Mouse (Mus musculus): ENCODE measurements around the gene Scand1. TPM values are rescaled to one million over a fixed set of nuclear protein-coding genes. Genes with fewer than 3 reads are reported as not detected.
A peak's percentile ranks its signal among the peaks of the same experiment; 100 is the strongest.

The Scand1 gene
- polyA plus RNA-seq, 1 experiment from 2014 or later, result 61.0 TPM

GRCm38 (mm10) chr2:156305818-156306217 lies 6.7 kb downstream of the Scand1 start:
- Histone ChIP-seq H3K9ac (no peak overlapping the region), H3K27ac (no peak overlapping the region), H3K27me3 (no peaks in the 10 kb centered on the region), H3K4me2 (no peak overlapping the region), H3K4me1 (replicated peaks) (no peaks in the 10 kb centered on the region), H3K9me3 (replicated peaks) (no peaks in the 10 kb centered on the region), H3K36me3 (peaks cover 38% of the 10 kb centered on the region), H3K4me3 (no peak overlapping the region)
- ATAC-seq (replicated peaks; ENCODE audit: insufficient number of reproducible peaks, insufficient read depth, low FRiP score, low read depth), result no peak
- 65% methylated on average over 2 of the region's 2 CpGs for WGBS

GRCm38 (mm10) chr2:156304351-156304750 lies 8.2 kb downstream of the Scand1 start:
- peaks cover 39% of the 10 kb centered on the region for H3K36me3 ChIP-seq
- no peak overlapping the region for H3K9ac ChIP-seq
- no peak overlapping the region for H3K27ac ChIP-seq
- H3K4me1 ChIP-seq (replicated peaks), result no peaks in the 10 kb centered on the region
- H3K9me3 ChIP-seq (replicated peaks), result no peaks in the 10 kb centered on the region
- no peaks in the 10 kb centered on the region for H3K27me3 ChIP-seq
- H3K4me2 ChIP-seq, result no peak overlapping the region
- no peak for ATAC-seq (replicated peaks; ENCODE audit: insufficient number of reproducible peaks, insufficient read depth, low FRiP score, low read depth)
- 84% methylated on average over 4 of the region's 4 CpGs for WGBS
- no peak overlapping the region for H3K4me3 ChIP-seq

- 88% methylated on average over 4 of the region's 4 CpGs for WGBS
- H3K9me3 ChIP-seq (replicated peaks), result no peaks in the 10 kb centered on the region
- H3K4me3 ChIP-seq, result no peak overlapping the region
- peaks cover 45% of the 10 kb centered on the region for H3K36me3 ChIP-seq
- H3K9ac ChIP-seq, result no peak overlapping the region
- H3K27ac ChIP-seq, result no peak overlapping the region
- no peaks in the 10 kb centered on the region for H3K27me3 ChIP-seq
- peaks cover 9% of the 10 kb centered on the region; the same call in 1 of the 2 replicates for H3K4me1 ChIP-seq (replicated peaks)
- ATAC-seq (replicated peaks; ENCODE audit: insufficient number of reproducible peaks, insufficient read depth, low FRiP score, low read depth), result no peak
- no peak overlapping the region for H3K4me2 ChIP-seq
Observed at GRCm38 (mm10) chr2:156302063-156302462, 10.4 kb downstream of the Scand1 start.

- no peak overlapping the region for H3K27ac ChIP-seq
- no peaks in the 10 kb centered on the region for H3K9me3 ChIP-seq (replicated peaks)
- no peak for ATAC-seq (replicated peaks; ENCODE audit: insufficient number of reproducible peaks, insufficient read depth, low FRiP score, low read depth)
- H3K9ac ChIP-seq, result no peak overlapping the region
- H3K4me2 ChIP-seq, result no peak overlapping the region
- H3K4me3 ChIP-seq, result no peak overlapping the region
- 68% methylated on average over 7 of the region's 7 CpGs for WGBS
- peaks cover 9% of the 10 kb centered on the region; the same call in 1 of the 2 replicates for H3K4me1 ChIP-seq (replicated peaks)
- no peaks in the 10 kb centered on the region for H3K27me3 ChIP-seq
- H3K36me3 ChIP-seq, result peaks cover 32% of the 10 kb centered on the region; the same call in 1 of the 2 replicates
Observed at GRCm38 (mm10) chr2:156298458-156298857, 14.0 kb downstream of the Scand1 start.

- Histone ChIP-seq H3K9ac (no peak overlapping the region), H3K9me3 (replicated peaks) (no peaks in the 10 kb centered on the region), H3K27ac (peak overlapping the region; percentile 9; the same call in 1 of the 2 replicates), H3K36me3 (peaks cover 29% of the 10 kb centered on the region; the same call in 1 of the 2 replicates), H3K4me3 (no peak overlapping the region), H3K4me2 (no peak overlapping the region), H3K4me1 (replicated peaks) (peaks cover 9% of the 10 kb centered on the region; the same call in 1 of the 2 replicates), H3K27me3 (no peaks in the 10 kb centered on the region)
- WGBS, result 52% methylated on average over 3 of the region's 3 CpGs
- no peak; the same call in 1 of the 2 replicates for ATAC-seq (replicated peaks; ENCODE audit: insufficient number of reproducible peaks, insufficient read depth, low FRiP score, low read depth)
Observed at GRCm38 (mm10) chr2:156297653-156298052, 14.9 kb downstream of the Scand1 start.

- no peak overlapping the region for H3K9ac ChIP-seq
- H3K4me3 ChIP-seq, result no peak overlapping the region
- ATAC-seq (replicated peaks; ENCODE audit: insufficient number of reproducible peaks, insufficient read depth, low FRiP score, low read depth), result no peak
- peaks cover 25% of the 10 kb centered on the region; the same call in 1 of the 2 replicates for H3K36me3 ChIP-seq
- H3K4me1 ChIP-seq (replicated peaks), result peaks cover 9% of the 10 kb centered on the region; the same call in 1 of the 2 replicates
- no peak overlapping the region for H3K4me2 ChIP-seq
- H3K9me3 ChIP-seq (replicated peaks), result no peaks in the 10 kb centered on the region
- WGBS, result 87% methylated on average over 3 of the region's 3 CpGs
- no peak overlapping the region for H3K27ac ChIP-seq
- no peaks in the 10 kb centered on the region for H3K27me3 ChIP-seq
Observed at GRCm38 (mm10) chr2:156296190-156296589, 16.3 kb downstream of the Scand1 start.

- no peak for ATAC-seq (replicated peaks; ENCODE audit: insufficient number of reproducible peaks, insufficient read depth, low FRiP score, low read depth)
- H3K9me3 ChIP-seq (replicated peaks), result no peaks in the 10 kb centered on the region
- H3K4me2 ChIP-seq, result no peak overlapping the region
- H3K4me1 ChIP-seq (replicated peaks), result peaks cover 9% of the 10 kb centered on the region; the same call in 1 of the 2 replicates
- no peaks in the 10 kb centered on the region for H3K27me3 ChIP-seq
- no peak overlapping the region for H3K4me3 ChIP-seq
- no peak overlapping the region for H3K27ac ChIP-seq
- 88% methylated on average over 2 of the region's 2 CpGs for WGBS
- peaks cover 20% of the 10 kb centered on the region; the same call in 1 of the 2 replicates for H3K36me3 ChIP-seq
- H3K9ac ChIP-seq, result no peak overlapping the region
Observed at GRCm38 (mm10) chr2:156295601-156296063, 16.9 kb downstream of the Scand1 start.

GRCm38 (mm10) chr2:156291998-156292397 lies 20.5 kb downstream of the Scand1 start:
- no peak overlapping the region for H3K9ac ChIP-seq
- no peak overlapping the region for H3K4me2 ChIP-seq
- H3K27me3 ChIP-seq, result no peaks in the 10 kb centered on the region
- no peak for ATAC-seq (replicated peaks; ENCODE audit: insufficient number of reproducible peaks, insufficient read depth, low FRiP score, low read depth)
- peaks cover 24% of the 10 kb centered on the region; the same call in 1 of the 2 replicates for H3K36me3 ChIP-seq
- no peak overlapping the region for H3K27ac ChIP-seq
- no peaks in the 10 kb centered on the region for H3K9me3 ChIP-seq (replicated peaks)
- H3K4me3 ChIP-seq, result no peak overlapping the region
- 81% methylated on average over 1 of the region's 1 CpGs for WGBS
- 0 out of 2 replicates have a peak, but pooled peaks cover 9% of the 10 kb centered on the region for H3K4me1 ChIP-seq (replicated peaks)

GRCm38 (mm10) chr2:156289552-156290160 lies 22.8 kb downstream of the Scand1 start:
- H3K27ac ChIP-seq, result peak overlapping the region; percentile 70
- ATAC-seq (replicated peaks; ENCODE audit: insufficient number of reproducible peaks, insufficient read depth, low FRiP score, low read depth), result no peak
- H3K36me3 ChIP-seq, result peaks cover 17% of the 10 kb centered on the region; the same call in 1 of the 2 replicates

GRCm38 (mm10) chr2:156288222-156288621 lies 24.3 kb downstream of the Scand1 start:
- peaks cover 12% of the 10 kb centered on the region; the same call in 1 of the 2 replicates for H3K36me3 ChIP-seq
- H3K9me3 ChIP-seq (replicated peaks), result no peaks in the 10 kb centered on the region
- no peak overlapping the region for H3K4me2 ChIP-seq
- WGBS, result 85% methylated on average over 2 of the region's 2 CpGs
- no peak overlapping the region for H3K4me3 ChIP-seq
- H3K27ac ChIP-seq, result no peak overlapping the region
- H3K9ac ChIP-seq, result no peak overlapping the region
- H3K27me3 ChIP-seq, result no peaks in the 10 kb centered on the region
- no peak for ATAC-seq (replicated peaks; ENCODE audit: insufficient number of reproducible peaks, insufficient read depth, low FRiP score, low read depth)
- 0 out of 2 replicates have a peak, but pooled peaks cover 9% of the 10 kb centered on the region for H3K4me1 ChIP-seq (replicated peaks)

More at GRCm38 (mm10) chr2:156289552-156290160, 22.8 kb downstream of the Scand1 start:
- H3K9me3 ChIP-seq (replicated peaks), result no peaks in the 10 kb centered on the region
- no peak overlapping the region for H3K4me2 ChIP-seq
- H3K4me1 ChIP-seq (replicated peaks), result 0 out of 2 replicates have a peak, but pooled peaks cover 9% of the 10 kb centered on the region
- H3K4me3 ChIP-seq, result no peak overlapping the region
- H3K9ac ChIP-seq, result no peak overlapping the region
- WGBS, result 63% methylated on average over 2 of the region's 2 CpGs
- H3K27me3 ChIP-seq, result no peaks in the 10 kb centered on the region

- H3K9me3 ChIP-seq (replicated peaks), result no peaks in the 10 kb centered on the region
- no peak overlapping the region for H3K27ac ChIP-seq
- WGBS, result 97% methylated on average over 4 of the region's 4 CpGs
- peaks cover 12% of the 10 kb centered on the region; the same call in 1 of the 2 replicates for H3K36me3 ChIP-seq
- H3K4me1 ChIP-seq (replicated peaks), result 0 out of 2 replicates have a peak, but pooled peaks cover 9% of the 10 kb centered on the region
- H3K4me3 ChIP-seq, result no peak overlapping the region
- no peak for ATAC-seq (replicated peaks; ENCODE audit: insufficient number of reproducible peaks, insufficient read depth, low FRiP score, low read depth)
- no peak overlapping the region for H3K4me2 ChIP-seq
- no peak overlapping the region for H3K9ac ChIP-seq
- no peaks in the 10 kb centered on the region for H3K27me3 ChIP-seq
Observed at GRCm38 (mm10) chr2:156286733-156287132, 25.8 kb downstream of the Scand1 start.
